Mouse (Mus musculus): ENCODE data around the gene Il10. TPM values are rescaled to one million over a fixed set of nuclear protein-coding genes. Genes with fewer than 3 reads are reported as not detected.

The Il10 gene
- total RNA-seq, 2 experiments from 2014 or later, result not detected

GRCm38 (mm10) chr1:131046607-131047006, 27.0 kb downstream of the Il10 start:
- intact Hi-C loops (cut with DNase I), result no loop called here
- DNase-seq, result no peak

GRCm38 (mm10) chr1:131048121-131048863, 28.6 kb downstream of the Il10 start:
- no peak for DNase-seq
- intact Hi-C loops (cut with DNase I), result no loop called here

- no peak for DNase-seq
- intact Hi-C loops (cut with DNase I), result no loop called here
Observed at GRCm38 (mm10) chr1:131048946-131049345, 29.3 kb downstream of the Il10 start.

- intact Hi-C loops (cut with DNase I), result no loop called here
- no peak for DNase-seq
Observed at GRCm38 (mm10) chr1:131049361-131049806, 29.7 kb downstream of the Il10 start.

- intact Hi-C loops (cut with DNase I), result loop anchor here (5.0 to 10.0 kb wide), 2 partner anchors 63 to 505 kb away; no protein-coding TSS in a partner anchor
- DNase-seq, result no peak
Observed at GRCm38 (mm10) chr1:131050011-131050410, 30.4 kb downstream of the Il10 start.

GRCm38 (mm10) chr1:131050617-131051016, 31.0 kb downstream of the Il10 start:
- no peak for DNase-seq
- intact Hi-C loops (cut with DNase I), result loop anchor here (5.0 to 10.0 kb wide), 2 partner anchors 63 to 506 kb away; no protein-coding TSS in a partner anchor

GRCm38 (mm10) chr1:131051073-131051472, 31.4 kb downstream of the Il10 start:
- intact Hi-C loops (cut with DNase I), result loop anchor here (5.0 to 10.0 kb wide), 2 partner anchors 64 to 506 kb away; no protein-coding TSS in a partner anchor
- peak in 1 of 2 experiments; percentile 26 for DNase-seq

GRCm38 (mm10) chr1:131053239-131053638, 33.6 kb downstream of the Il10 start:
- peak; percentile 49 to 71 for DNase-seq
- intact Hi-C loops (cut with DNase I), result loop anchor here (1.0 to 10.0 kb wide), 3 partner anchors 66 to 508 kb away; no protein-coding TSS in a partner anchor

- intact Hi-C loops (cut with DNase I), result loop anchor here (1.0 to 10.0 kb wide), 3 partner anchors 66 to 509 kb away; no protein-coding TSS in a partner anchor
Observed at GRCm38 (mm10) chr1:131053656-131054055, 34.0 kb downstream of the Il10 start.

GRCm38 (mm10) chr1:131054251-131054650, 34.6 kb downstream of the Il10 start:
- intact Hi-C loops (cut with DNase I), result loop anchor here (5.0 to 10.0 kb wide), 2 partner anchors 67 to 509 kb away; no protein-coding TSS in a partner anchor
- DNase-seq, result no peak

More at GRCm38 (mm10) chr1:131053656-131054055, 34.0 kb downstream of the Il10 start:
- no peak for DNase-seq

- intact Hi-C loops (cut with DNase I), result loop anchor here (10.0 kb wide), 1 partner anchor 514 kb away; no protein-coding TSS in a partner anchor
- no peak for DNase-seq
Observed at GRCm38 (mm10) chr1:131058431-131058830, 38.8 kb downstream of the Il10 start.

GRCm38 (mm10) chr1:131059411-131059810, 39.8 kb downstream of the Il10 start:
- intact Hi-C loops (cut with DNase I), result loop anchor here (10.0 kb wide), 1 partner anchor 515 kb away; no protein-coding TSS in a partner anchor
- no peak for DNase-seq

GRCm38 (mm10) chr1:131059841-131060240, 40.2 kb downstream of the Il10 start:
- intact Hi-C loops (cut with DNase I), result loop anchor here (2.0 to 10.0 kb wide), 2 partner anchors 37 to 515 kb away; partner anchors contain the start of gene Mapkapk2
- DNase-seq, result no peak

- intact Hi-C loops (cut with DNase I), result loop anchor here (2.0 kb wide), 1 partner anchor 36 kb away; the partner anchor contains the start of gene Mapkapk2
- peak in 1 of 2 experiments; percentile 65 for DNase-seq
Observed at GRCm38 (mm10) chr1:131060290-131061253, 40.9 kb downstream of the Il10 start.

GRCm38 (mm10) chr1:131061740-131062254, 42.2 kb downstream of the Il10 start:
- DNase-seq, result no peak
- intact Hi-C loops (cut with DNase I), result loop anchor here (2.0 kb wide), 1 partner anchor 35 kb away; the partner anchor contains the start of gene Mapkapk2

- peak in 1 of 2 experiments; percentile 45 for DNase-seq
- intact Hi-C loops (cut with DNase I), result no loop called here
Observed at GRCm38 (mm10) chr1:131062821-131063220, 43.2 kb downstream of the Il10 start.

- intact Hi-C loops (cut with DNase I), result no loop called here
- DNase-seq, result no peak
Observed at GRCm38 (mm10) chr1:131064202-131064601, 44.6 kb downstream of the Il10 start.

- intact Hi-C loops (cut with DNase I), result no loop called here
- no peak for DNase-seq
Observed at GRCm38 (mm10) chr1:131068011-131068727, 48.5 kb downstream of the Il10 start.

GRCm38 (mm10) chr1:131069010-131069409, 49.4 kb downstream of the Il10 start:
- intact Hi-C loops (cut with DNase I), result no loop called here
- no peak for DNase-seq
